Mouse (Mus musculus): ENCODE results near the gene Sumf1. TPM values are rescaled to one million over a fixed set of nuclear protein-coding genes. Genes with fewer than 3 reads are reported as not detected.
A peak's percentile ranks its signal among the peaks of the same experiment; 100 is the strongest.

Gene Sumf1
- polyA plus RNA-seq, 1 experiment from 2014 or later: 13.8 TPM

DNA sequence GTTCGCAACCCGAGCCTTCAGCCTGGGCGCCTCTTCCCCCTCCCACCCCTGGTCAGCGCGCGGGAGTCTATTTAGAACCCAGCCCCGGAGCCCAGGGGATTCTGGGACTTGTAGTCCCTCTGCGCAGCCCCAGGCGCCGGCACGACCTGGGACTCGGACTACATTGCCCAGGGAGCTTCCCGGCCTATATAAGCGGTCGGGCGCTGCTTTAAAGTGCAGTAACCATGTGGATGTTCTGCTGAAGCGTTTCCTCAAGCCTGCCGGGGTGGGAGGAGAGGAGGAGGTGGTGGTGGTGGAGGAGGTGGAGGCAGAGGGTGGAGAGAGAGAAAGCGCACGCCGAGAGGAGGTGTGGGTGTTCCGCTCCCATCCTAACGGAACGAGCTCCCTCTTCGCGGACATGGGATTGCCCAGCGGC, 27.5 kb upstream of the Sumf1 start, which contains the start of gene Itpr1:
TSS of gene Itpr1 (plus strand) at position 216 of the 415 bp plus-strand sequence.
- Histone ChIP-seq H3K9ac (ENCODE audit: low read depth, low read length) (peak within 1 kb of the TSS; percentile 74), H3K4me3 (ENCODE audit: low read length) (peak within 1 kb of the TSS; percentile 80), H3K36me3 (ENCODE audit: control insufficient read depth, insufficient read depth, low read length) (no peaks in the 10 kb centered on the region), H3K4me1 (ENCODE audit: control insufficient read depth, insufficient read depth, low read depth, low read length) (peaks cover 7% of the 10 kb centered on the region), H3K4me2 (ENCODE audit: low read length) (peak within 1 kb of the TSS; percentile 97), H3K27ac (ENCODE audit: low read depth, low read length) (no peak within 1 kb of the TSS; the same call in 1 of the 2 replicates), H3K27me3 (replicated peaks; ENCODE audit: control insufficient read depth, insufficient read depth, low read length) (no peaks in the 10 kb centered on the region), H3K9me3 (ENCODE audit: control insufficient read depth, low read length) (no peaks in the 10 kb centered on the region)
- peak; percentile 100 for ATAC-seq
- 0% methylated on average over 27 of the region's 27 CpGs for WGBS

DNA sequence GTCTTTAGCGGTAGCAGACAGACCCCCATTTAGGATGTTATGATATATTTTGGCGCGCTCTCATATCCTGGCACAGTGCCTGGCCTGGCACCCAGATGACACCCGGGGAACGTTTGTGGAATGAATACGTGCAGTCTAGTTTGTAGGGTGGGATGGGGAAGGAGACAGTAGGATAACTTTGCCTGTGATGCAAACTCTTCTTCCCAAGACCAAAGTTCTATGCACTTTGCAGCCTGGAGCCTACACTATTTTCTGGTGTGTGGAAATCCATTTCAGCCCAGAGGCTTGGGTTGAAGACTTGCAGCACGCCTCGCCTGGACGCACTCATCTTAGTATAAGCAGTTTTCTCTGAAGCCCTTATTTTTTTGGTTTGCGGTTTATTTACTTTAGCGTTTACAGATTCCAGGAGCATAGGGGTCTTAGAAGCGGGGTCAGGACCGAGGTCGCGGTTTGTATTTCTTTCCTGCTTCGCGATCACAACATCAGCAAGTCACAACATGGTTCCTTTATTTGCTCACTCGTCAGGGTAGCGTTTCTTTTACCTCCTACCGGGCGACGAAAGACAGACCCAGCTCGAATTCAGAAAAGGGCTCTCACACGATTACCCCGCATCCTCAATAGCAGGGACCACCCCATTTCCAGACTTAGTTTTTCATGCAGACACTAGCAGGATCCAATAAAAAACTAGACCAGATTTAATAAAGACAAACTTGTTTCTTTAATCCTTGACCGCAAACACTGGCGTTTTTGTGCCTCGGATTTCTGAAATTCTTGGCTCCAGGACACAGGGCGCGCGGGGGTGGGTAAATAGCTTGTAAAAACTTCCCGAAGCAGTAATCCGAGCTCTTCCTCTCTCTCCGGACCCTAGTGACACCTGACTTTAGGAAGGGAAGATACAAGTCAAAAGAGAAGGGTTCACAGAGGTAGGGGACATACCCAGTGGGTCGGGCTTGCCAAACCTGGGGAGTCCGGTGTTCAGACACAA, 26.8 kb upstream of the Sumf1 start:
- Histone ChIP-seq H3K36me3 (ENCODE audit: control insufficient read depth, insufficient read depth, low read length) (no peaks in the 10 kb centered on the region), H3K9ac (ENCODE audit: low read depth, low read length) (peak overlapping the region; percentile 51), H3K4me1 (ENCODE audit: control insufficient read depth, insufficient read depth, low read depth, low read length) (peaks cover 7% of the 10 kb centered on the region), H3K27me3 (replicated peaks; ENCODE audit: control insufficient read depth, insufficient read depth, low read length) (no peaks in the 10 kb centered on the region), H3K4me2 (ENCODE audit: low read length) (peak overlapping the region; percentile 97), H3K27ac (ENCODE audit: low read depth, low read length) (no peak overlapping the region), H3K9me3 (ENCODE audit: control insufficient read depth, low read length) (no peaks in the 10 kb centered on the region), H3K4me3 (ENCODE audit: low read length) (peak overlapping the region; percentile 80)
- no peak for ATAC-seq
- 6% methylated on average over 36 of the region's 36 CpGs for WGBS

DNA sequence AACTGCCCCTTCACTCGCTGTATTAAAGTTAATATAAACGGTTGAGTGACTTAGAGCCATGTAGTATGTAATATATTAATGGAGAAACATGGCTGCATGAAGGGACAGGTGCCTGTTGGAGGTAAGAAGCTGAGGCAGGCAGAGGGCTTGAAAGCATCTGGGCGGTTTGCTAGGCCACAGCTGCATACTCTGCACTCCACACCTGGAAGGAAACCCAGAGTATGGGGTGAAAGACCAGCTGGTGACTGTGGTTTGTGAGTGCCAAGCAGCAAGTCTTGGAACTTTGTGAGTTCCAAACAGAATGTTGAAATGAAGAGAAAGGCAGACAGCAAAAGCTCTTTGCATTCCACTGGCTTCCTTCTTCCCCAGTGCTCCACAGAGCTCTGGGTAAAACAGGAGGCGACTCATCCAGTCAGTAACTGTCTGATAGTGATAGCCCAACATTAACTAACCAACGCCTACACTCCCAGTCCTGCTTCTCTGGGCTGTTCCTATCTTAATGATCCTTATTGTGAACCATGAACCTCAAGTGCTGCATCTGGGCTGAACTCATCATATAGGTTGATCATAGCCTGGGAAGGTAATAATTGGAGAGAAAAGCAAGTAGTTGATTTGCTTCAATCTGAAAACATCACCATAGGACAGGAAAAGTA, 21.7 kb upstream of the Sumf1 start:
- Histone ChIP-seq H3K9ac (ENCODE audit: low read depth, low read length) (no peak overlapping the region), H3K4me2 (ENCODE audit: low read length) (no peak overlapping the region), H3K9me3 (ENCODE audit: control insufficient read depth, low read length) (no peaks in the 10 kb centered on the region), H3K4me3 (ENCODE audit: low read length) (no peak overlapping the region), H3K4me1 (ENCODE audit: control insufficient read depth, insufficient read depth, low read depth, low read length) (no peaks in the 10 kb centered on the region; the same call in 1 of the 2 replicates), H3K36me3 (ENCODE audit: control insufficient read depth, insufficient read depth, low read length) (no peaks in the 10 kb centered on the region), H3K27ac (ENCODE audit: low read depth, low read length) (no peak overlapping the region), H3K27me3 (replicated peaks; ENCODE audit: control insufficient read depth, insufficient read depth, low read length) (no peaks in the 10 kb centered on the region)
- WGBS: 82% methylated on average over 5 of the region's 5 CpGs
- no peak for ATAC-seq

DNA sequence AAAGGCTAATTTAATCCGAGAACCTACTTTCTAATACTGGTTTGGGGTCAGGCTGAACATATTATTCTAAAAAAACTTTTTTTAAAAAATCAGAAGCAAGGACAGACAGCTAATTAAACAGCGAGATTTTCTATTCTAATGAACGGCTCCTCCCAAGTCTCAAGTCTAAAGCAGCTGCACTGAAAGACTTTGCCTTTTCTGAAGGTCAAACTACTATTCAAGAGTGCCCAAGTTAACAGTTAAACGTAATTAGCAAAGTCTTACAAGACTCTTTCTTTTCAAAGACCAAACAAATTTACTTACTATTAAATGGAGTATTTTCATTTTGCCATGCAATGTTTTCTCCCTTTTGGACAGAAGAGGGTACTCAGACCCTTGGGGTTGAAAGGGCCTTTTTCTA, 20.8 kb upstream of the Sumf1 start:
- no peaks in the 10 kb centered on the region for H3K27me3 ChIP-seq (replicated peaks; ENCODE audit: control insufficient read depth, insufficient read depth, low read length)
- WGBS: 78% methylated on average over 4 of the region's 4 CpGs
- H3K9me3 ChIP-seq (ENCODE audit: control insufficient read depth, low read length): no peaks in the 10 kb centered on the region
- no peak overlapping the region for H3K4me3 ChIP-seq (ENCODE audit: low read length)
- H3K9ac ChIP-seq (ENCODE audit: low read depth, low read length): no peak overlapping the region
- no peak overlapping the region for H3K4me2 ChIP-seq (ENCODE audit: low read length)
- H3K27ac ChIP-seq (ENCODE audit: low read depth, low read length): no peak overlapping the region
- H3K4me1 ChIP-seq (ENCODE audit: control insufficient read depth, insufficient read depth, low read depth, low read length): no peaks in the 10 kb centered on the region
- no peaks in the 10 kb centered on the region for H3K36me3 ChIP-seq (ENCODE audit: control insufficient read depth, insufficient read depth, low read length)
- ATAC-seq: no peak

DNA sequence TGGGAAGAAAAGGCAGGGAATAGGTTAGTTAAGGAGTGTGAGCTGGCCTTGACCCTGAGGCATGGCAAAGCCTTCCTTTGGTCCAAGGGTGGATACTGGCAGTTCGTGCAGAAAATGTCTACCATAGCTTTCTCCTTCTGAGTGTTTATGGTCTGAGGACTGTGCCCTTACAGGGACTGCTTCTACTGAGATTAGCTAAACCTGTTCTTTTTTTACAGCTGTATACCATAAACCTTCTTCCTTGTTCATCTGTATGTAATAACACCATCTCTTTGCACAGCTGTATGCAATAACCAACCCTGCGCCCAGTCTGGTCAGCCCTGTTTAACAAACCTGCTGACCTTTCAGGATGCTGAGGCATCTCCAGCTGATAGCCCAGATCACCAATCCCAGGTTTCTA, 18.9 kb upstream of the Sumf1 start:
- H3K36me3 ChIP-seq (ENCODE audit: control insufficient read depth, insufficient read depth, low read length): no peaks in the 10 kb centered on the region
- H3K4me3 ChIP-seq (ENCODE audit: low read length): no peak overlapping the region
- no peak overlapping the region for H3K27ac ChIP-seq (ENCODE audit: low read depth, low read length)
- H3K27me3 ChIP-seq (replicated peaks; ENCODE audit: control insufficient read depth, insufficient read depth, low read length): no peaks in the 10 kb centered on the region
- H3K9ac ChIP-seq (ENCODE audit: low read depth, low read length): no peak overlapping the region
- WGBS: 90% methylated on average over 2 of the region's 2 CpGs
- no peak overlapping the region for H3K4me2 ChIP-seq (ENCODE audit: low read length)
- H3K9me3 ChIP-seq (ENCODE audit: control insufficient read depth, low read length): no peaks in the 10 kb centered on the region
- H3K4me1 ChIP-seq (ENCODE audit: control insufficient read depth, insufficient read depth, low read depth, low read length): no peaks in the 10 kb centered on the region
- no peak for ATAC-seq

DNA sequence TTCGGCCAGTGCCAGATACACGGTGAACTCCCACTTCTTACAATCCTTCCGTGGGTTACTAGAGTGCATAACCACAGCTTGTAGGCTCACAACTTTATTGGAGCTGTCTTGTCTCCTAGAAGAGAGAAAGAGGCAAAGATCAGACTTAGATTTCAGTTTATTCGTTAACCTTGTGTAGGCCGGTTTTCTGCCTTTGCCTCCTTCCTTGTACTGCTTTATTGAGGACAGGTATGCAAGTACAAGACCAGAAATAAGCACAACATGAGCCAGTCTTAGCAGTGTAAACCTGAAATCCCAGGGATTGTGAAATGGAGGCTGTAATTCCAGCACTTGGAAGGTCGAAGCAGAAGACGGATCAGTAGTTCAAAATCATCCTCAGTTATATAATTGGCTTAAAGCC, 12.9 kb upstream of the Sumf1 start:
- H3K4me1 ChIP-seq (ENCODE audit: control insufficient read depth, insufficient read depth, low read depth, low read length): no peaks in the 10 kb centered on the region
- no peak overlapping the region for H3K4me2 ChIP-seq (ENCODE audit: low read length)
- H3K4me3 ChIP-seq (ENCODE audit: low read length): no peak overlapping the region
- H3K27me3 ChIP-seq (replicated peaks; ENCODE audit: control insufficient read depth, insufficient read depth, low read length): no peaks in the 10 kb centered on the region
- 88% methylated on average over 7 of the region's 7 CpGs for WGBS
- no peak overlapping the region for H3K9ac ChIP-seq (ENCODE audit: low read depth, low read length)
- no peak for ATAC-seq
- no peak overlapping the region for H3K27ac ChIP-seq (ENCODE audit: low read depth, low read length)
- no peaks in the 10 kb centered on the region for H3K9me3 ChIP-seq (ENCODE audit: control insufficient read depth, low read length)
- no peaks in the 10 kb centered on the region for H3K36me3 ChIP-seq (ENCODE audit: control insufficient read depth, insufficient read depth, low read length)

DNA sequence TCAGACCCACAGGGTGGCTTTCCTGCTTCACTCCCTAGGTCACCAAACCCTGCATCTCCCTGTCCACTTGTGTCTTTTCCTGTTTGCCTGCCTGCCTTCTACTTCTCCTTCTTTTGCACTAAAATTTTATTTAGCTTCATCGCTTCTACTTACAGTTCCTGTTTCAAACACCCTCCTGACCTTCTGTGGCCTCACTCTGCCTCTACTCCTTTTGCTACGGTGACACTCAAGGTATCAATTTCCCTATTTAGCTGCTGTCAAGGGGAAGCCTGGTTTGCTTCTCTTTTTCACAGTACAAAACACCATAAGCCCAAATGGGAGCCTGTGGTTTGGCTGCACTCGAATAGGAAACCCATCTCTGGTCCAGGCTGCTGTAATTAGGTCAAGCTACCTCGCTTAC, 11.7 kb upstream of the Sumf1 start:
- Histone ChIP-seq H3K27ac (ENCODE audit: low read depth, low read length) (no peak overlapping the region), H3K4me1 (ENCODE audit: control insufficient read depth, insufficient read depth, low read depth, low read length) (no peaks in the 10 kb centered on the region), H3K4me3 (ENCODE audit: low read length) (no peak overlapping the region), H3K9ac (ENCODE audit: low read depth, low read length) (no peak overlapping the region), H3K9me3 (ENCODE audit: control insufficient read depth, low read length) (no peaks in the 10 kb centered on the region), H3K36me3 (ENCODE audit: control insufficient read depth, insufficient read depth, low read length) (no peaks in the 10 kb centered on the region), H3K4me2 (ENCODE audit: low read length) (no peak overlapping the region), H3K27me3 (replicated peaks; ENCODE audit: control insufficient read depth, insufficient read depth, low read length) (no peaks in the 10 kb centered on the region)
- 84% methylated on average over 4 of the region's 4 CpGs for WGBS
- no peak for ATAC-seq

DNA sequence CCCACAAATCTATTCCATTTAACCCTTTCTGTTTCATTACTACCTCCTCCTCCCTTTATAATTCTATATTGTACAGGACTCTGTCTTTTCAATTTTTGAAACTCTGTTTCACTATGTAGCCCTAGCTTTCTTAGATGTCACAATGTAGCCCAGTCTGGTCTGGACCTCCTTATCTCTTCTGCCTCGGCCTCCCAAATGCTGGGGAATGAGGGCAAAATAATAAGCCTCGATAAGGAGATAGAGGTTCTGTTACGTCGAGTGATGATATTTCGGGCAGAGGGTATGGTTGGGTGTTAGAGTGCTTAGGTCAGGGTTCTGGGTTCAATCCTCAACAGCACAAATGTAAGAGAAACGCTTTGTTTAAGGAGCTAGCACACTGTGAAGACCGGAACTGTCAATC, 11.3 kb upstream of the Sumf1 start:
- WGBS: 86% methylated on average over 7 of the region's 7 CpGs
- Histone ChIP-seq H3K9me3 (ENCODE audit: control insufficient read depth, low read length) (no peaks in the 10 kb centered on the region), H3K4me1 (ENCODE audit: control insufficient read depth, insufficient read depth, low read depth, low read length) (no peaks in the 10 kb centered on the region), H3K9ac (ENCODE audit: low read depth, low read length) (no peak overlapping the region), H3K4me2 (ENCODE audit: low read length) (no peak overlapping the region), H3K27ac (ENCODE audit: low read depth, low read length) (no peak overlapping the region), H3K36me3 (ENCODE audit: control insufficient read depth, insufficient read depth, low read length) (no peaks in the 10 kb centered on the region), H3K4me3 (ENCODE audit: low read length) (no peak overlapping the region), H3K27me3 (replicated peaks; ENCODE audit: control insufficient read depth, insufficient read depth, low read length) (no peaks in the 10 kb centered on the region)
- ATAC-seq: no peak

DNA sequence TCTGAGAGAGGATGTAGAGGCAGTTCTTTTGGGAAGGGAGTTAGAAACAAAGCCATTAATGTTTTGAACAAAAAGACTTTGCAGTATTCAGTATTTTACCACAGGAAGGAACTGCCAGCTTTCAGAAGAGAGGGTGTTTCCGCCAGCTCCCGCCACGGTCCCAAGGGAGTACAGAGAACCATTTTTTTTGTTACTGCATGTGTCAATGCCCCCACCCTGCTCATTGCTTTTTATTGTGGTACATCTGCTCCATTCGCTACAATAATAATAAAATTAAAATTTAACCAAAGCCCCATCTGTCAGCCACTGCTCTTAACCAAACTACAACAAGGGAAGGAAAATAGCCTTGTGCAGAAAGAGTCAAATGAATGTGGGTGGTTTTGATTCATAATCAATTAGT, 7.2 kb upstream of the Sumf1 start:
- Histone ChIP-seq H3K4me3 (ENCODE audit: low read length) (no peak overlapping the region), H3K4me1 (ENCODE audit: control insufficient read depth, insufficient read depth, low read depth, low read length) (no peaks in the 10 kb centered on the region), H3K9me3 (ENCODE audit: control insufficient read depth, low read length) (no peaks in the 10 kb centered on the region), H3K4me2 (ENCODE audit: low read length) (no peak overlapping the region), H3K27ac (ENCODE audit: low read depth, low read length) (no peak overlapping the region), H3K9ac (ENCODE audit: low read depth, low read length) (no peak overlapping the region), H3K27me3 (replicated peaks; ENCODE audit: control insufficient read depth, insufficient read depth, low read length) (0 out of 2 replicates have a peak, but pooled peaks cover 2% of the 10 kb centered on the region), H3K36me3 (ENCODE audit: control insufficient read depth, insufficient read depth, low read length) (no peaks in the 10 kb centered on the region)
- no peak for ATAC-seq
- 60% methylated on average over 4 of the region's 4 CpGs for WGBS
